Mouse (Mus musculus): ENCODE measurements around the gene Mcf2l. TPM values are rescaled to one million over a fixed set of nuclear protein-coding genes. Genes with fewer than 3 reads are reported as not detected.

Gene Mcf2l
- total RNA-seq, 2 experiments from 2014 or later: 242 to 256 TPM

DNA sequence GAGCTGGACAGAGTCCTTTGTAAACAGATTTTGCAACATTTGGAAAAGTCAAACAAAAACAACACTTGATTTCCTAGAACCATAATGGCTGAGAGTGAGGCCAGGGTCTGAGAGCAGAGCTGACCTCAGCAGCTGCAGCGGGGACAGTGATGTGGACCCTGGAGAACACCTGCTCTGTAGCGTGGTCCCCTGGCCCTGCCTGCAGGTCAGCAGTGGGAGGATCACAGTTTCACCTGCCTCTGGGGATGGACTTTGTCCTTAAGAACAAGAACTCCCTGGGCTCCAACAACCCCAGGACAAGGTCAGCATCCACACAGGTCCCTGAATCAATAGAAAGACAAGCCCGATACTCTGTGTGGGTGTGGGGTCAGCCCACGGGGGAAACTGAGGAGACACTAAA, 183.7 kb downstream of the Mcf2l start:
- DNase-seq (ENCODE audit: low spot score in 2 of 2): no peak

DNA sequence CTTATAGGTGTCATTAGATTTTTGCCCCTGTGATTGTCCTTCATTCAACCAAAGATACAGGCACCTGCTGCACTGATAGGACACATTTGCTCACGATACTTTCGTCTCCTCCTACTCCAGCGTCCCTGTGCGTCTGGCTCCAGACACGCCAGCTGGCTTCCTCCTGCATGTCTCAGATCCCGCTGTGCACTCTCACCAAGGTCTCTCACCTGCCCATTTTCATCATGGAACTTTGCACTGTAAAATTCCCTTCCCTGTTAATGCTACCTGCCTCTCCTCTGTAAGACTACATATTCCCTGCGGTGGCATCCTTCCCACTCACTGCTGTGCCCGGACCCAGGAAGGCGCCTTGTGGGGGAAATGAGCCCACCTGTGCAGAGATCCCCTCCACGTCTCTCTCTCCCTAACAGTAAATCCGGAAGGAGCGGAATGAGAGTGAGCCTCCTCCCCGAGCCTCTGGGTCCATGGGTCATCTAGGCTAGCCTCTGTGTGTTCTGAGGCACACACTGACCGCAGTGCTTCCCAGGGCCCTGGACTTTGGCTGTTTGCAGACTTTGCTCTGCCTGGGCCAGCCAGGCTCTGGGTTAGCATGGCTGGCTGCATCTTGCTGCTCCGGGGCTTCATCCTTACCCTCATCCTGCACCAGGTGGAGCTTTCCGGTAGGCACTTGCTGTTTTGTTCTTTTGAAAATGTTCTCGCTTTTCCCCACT, 187.0 kb downstream of the Mcf2l start, which contains the start of gene Proz:
Proz (plus strand) TSS at position 474 of the 710 bp plus-strand sequence.
- no peak for DNase-seq (ENCODE audit: low spot score in 2 of 2)

DNA sequence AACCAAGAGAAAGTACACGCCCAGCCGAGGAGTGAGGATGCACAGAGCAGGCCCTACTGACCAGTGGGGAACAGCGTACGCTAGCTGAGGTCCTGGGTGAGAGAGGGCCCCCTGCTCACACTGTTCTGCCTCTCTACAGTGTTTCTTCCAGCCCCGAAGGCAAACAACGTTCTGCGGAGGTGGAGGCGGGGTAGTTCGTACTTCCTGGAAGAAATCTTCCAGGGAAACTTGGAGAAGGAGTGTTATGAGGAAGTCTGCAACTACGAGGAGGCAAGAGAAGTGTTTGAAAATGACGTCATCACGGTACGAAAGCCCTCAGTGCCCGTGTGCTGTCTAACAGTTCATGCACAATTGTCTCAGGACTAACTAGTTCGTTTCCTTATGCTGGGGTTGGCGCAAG, 189.5 kb downstream of the Mcf2l start:
- DNase-seq (ENCODE audit: low spot score in 2 of 2): no peak

Small RNAs within 50 kb of the gene (microRNA-seq; reads per million reads assigned to microRNA genes)
- gene Gm38671: 1.1 to 2.0 reads per million in 2 experiments

Other genes with a start within 250 kb of the Mcf2l start
- gene Tubgcp3, start 201.6 kb upstream of the Mcf2l start, total RNA-seq (2021): 10 to 100 TPM; 29.6 to 29.8 TPM
- gene Atp11a, start 116.8 kb upstream of the Mcf2l start, total RNA-seq (2021): 10 to 100 TPM; 58.0 to 62.5 TPM
- under 1 TPM; 0.23 to 0.41 TPM for gene F7, start 152.2 kb downstream of the Mcf2l start, total RNA-seq (2021)
- gene F10, start 163.5 kb downstream of the Mcf2l start, total RNA-seq (2021): not detected
- gene Proz, start 187.1 kb downstream of the Mcf2l start, total RNA-seq (2021): not detected
- gene Pcid2, start 231.7 kb downstream of the Mcf2l start, total RNA-seq (2021): 10 to 100 TPM; 25.2 TPM
- 10 to 100 TPM; 58.6 to 59.7 TPM for gene Cul4a, start 231.8 kb downstream of the Mcf2l start, total RNA-seq (2021)